Mouse (Mus musculus) CD8-positive naive resting alpha-beta T cell, adult 2 months (primary cell): ENCODE measurements around the gene Cpm.

Source experiments
- DNase-seq, 2 experiments: peaks; one replicate each; pipeline ENCODE4 v3.0.0; 2022; ENCODE audit warnings: low read depth in 2 of 2, low spot score in 2 of 2

Gene Cpm

DNA sequence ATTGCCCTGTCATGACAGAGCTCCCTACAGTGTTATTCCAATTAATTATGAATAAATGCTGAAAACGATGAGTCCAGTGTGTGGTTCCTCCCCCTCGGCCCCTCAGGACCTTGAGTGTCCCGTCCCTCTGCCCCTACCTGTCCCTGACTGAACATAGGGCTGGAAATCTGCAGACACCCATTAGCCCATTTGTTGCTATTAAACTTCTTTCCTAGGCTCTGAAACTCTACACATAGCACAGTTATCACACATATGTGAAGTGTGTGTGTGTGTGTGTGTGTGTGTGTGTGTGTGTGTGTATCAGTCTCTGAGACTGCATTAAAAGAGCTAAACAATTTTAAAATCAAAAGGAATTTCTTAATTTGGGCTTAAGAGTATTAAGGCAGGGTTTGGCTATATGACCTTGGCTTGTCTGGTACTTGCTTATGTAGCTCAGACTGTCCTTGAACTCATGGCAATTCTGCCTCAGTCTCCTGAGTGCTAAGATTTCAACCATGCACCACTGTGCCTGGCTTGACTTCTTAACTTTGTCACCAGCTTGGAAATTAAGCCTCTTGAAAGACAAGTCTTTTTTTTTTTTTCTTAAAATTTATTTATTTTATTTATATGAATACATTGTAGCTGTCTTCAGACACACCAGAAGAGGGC lies 28.5 kb downstream of the Cpm start:
- no peak for DNase-seq

DNA sequence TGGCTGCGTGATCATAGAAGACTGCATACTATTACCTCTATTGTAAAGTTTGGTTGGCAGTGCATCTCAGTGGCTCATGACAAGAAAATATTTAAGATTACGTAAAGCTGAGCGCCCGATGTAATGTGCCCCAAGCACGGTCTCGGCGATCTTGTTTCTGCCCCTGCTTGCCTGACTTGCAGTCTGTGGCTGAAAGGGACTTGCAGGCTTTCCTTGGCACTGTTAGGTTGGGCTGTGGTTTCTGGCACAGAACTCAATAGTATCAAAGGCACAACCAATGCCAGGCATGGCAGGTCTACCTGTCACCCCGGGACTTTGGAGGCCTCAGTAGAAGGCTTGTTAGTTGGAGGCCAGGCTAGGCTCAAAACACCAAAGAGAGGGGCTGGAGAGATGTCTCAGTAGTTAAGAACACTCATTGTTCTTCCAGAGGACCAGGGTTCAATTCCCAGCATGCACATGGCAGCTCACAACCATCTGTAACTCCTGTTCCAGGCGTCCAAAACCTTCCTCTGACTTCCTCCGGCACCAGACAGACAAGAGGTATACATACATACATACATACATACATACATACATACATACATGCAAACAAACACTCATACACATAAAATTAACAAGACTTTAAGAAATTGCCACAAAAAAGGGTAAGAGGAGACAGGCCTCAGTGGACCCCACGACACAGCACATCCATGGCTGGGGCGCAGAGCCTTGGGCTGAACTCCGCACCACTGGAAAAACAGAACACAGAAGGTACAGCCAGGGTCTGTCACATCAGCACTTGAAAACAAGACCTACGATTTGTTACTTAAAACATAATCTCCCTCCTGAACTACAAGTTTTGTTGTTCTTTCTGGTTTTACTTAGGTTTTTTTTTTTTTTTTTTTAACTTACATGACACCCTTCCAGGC lies 29.5 kb downstream of the Cpm start:
- no peak for DNase-seq

DNA sequence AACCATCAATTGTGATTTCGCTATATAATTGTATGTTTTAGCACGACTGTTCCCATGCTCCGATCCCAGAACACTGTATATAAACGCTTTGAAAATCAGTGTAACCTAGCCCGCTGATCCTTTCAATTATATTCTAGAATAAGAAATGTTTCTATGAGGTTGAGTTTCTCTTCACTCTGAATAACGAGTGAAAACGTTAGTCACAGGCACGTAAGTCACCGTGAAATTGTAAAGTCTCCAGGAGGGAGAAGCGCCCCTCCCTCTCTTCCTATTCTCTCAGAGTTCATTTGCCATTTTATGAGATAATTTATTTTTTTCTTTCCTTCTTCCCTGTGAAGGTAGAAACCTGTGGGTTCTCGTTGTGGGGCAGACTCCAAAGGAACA lies 30.1 kb downstream of the Cpm start:
- DNase-seq = no peak

DNA sequence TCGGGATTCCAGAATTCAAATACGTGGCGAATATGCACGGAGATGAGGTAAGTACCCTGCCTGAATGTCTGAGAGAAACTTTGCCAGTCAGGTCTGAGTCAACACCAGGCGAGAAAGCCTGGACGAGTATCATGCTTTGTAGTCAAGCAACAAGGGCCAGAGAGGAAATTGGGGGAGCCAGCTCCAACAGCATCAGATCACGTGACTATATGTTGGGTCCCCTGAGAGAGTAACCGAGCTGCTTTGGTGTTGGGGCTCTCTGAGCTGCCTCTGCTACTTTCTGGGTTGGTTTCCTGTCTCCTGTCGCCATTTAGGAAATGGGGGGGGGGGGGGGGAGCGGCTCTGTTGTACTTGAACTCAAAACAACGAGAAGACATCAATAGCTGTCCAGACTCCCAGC lies 30.5 kb downstream of the Cpm start:
- DNase-seq = peak; percentile 35 to 46

GRCm38 (mm10) chr10:117662316-117663055 lies 33.2 kb downstream of the Cpm start:
- DNase-seq = no peak

DNA sequence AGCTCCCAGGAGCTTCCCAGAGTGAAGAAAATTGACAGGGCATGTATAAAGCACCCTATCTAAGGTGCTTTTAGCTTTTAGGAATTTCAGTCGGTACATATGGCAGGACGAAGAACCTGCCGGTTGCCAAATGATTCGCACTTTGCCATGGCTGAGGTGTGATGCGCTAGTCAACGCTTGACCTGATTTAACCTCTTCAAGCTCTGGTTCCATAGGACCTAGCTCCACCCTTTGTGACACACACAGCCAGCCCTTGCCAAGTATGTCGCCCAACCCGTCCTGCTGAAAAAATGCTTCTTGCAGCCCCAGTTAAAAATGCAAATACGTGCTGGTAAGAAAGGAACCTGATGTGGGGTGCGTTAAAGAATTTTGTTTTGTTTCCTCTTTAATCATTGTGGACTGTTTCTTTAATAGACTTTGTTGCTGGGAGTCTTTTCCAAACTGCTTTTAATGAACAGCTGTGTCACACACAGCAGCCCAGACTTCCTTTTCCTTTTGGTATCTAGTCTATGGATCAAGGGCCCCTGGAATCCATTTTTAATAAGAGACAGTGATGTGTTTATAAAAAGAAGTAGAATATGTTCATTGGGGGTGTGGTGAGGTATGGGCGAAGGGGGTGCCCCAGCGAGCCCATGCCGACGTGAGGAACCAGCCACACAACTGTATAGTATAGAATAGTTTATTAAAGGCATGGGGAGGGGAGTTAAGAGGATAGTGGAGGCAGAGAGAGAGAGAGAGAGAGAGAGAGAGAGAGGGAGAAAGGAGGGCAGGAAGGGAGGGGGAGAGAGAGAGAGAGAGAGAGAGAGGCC lies 34.0 kb downstream of the Cpm start:
- no peak for DNase-seq

GRCm38 (mm10) chr10:117663865-117664200 lies 34.5 kb downstream of the Cpm start:
- DNase-seq = no peak

- no peak for DNase-seq
Observed at GRCm38 (mm10) chr10:117664208-117664925, 35.1 kb downstream of the Cpm start.

DNA sequence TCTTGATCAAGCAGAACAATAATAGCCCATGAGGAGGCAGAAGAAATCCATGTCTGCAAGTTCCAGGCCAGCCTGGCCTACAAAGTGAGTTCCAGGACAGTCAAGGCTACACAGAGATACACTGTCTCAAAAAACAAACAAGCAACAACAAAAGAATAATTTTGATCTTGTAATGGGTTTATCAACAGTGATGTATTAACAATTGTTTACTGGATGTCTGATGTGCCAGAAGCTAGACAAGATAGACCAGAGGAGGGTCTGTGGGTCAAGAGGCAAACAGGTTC lies 35.6 kb downstream of the Cpm start:
- DNase-seq = no peak

- no peak for DNase-seq
Observed at GRCm38 (mm10) chr10:117665376-117666275, 36.3 kb downstream of the Cpm start.

GRCm38 (mm10) chr10:117666361-117666760 lies 37.1 kb downstream of the Cpm start:
- DNase-seq = no peak

- no peak for DNase-seq
Observed at GRCm38 (mm10) chr10:117666947-117667630, 37.8 kb downstream of the Cpm start.

DNA sequence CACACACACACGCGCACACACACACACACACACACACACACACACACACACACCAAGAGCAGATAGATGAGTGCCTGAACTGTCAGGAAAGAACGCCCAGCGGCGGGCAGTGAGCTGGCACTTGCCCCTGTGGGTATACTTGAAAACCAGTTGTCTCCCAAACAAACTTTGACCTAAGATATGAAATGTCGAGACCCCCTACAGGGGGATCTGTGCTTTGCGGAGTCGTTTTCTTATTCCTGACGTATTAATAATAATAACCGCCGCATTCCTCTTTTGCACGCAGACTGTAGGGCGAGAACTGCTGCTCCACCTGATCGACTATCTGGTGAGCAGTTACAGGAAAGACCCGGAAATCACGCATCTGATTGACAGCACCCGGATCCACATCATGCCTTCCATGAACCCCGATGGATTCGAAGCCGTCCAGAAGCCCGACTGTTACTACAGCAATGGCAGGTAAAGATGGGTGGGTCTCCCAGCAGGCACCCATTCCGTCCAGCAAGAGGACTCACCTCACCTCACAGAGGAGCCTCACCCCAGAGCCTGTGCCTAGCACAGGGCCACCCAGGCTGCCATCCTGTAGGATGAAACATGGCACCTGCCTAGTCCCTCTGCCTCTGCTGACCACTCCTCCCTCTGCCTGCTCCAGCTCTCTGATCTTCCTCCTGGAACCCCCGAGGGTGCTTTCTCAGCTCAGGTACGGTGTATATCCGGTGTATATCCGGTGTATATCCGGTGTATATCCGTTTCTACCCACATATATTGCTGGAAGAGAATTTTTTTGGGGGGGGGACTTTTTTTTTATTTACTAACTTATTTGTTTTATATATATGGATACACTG lies 38.6 kb downstream of the Cpm start:
- DNase-seq = no peak

DNA sequence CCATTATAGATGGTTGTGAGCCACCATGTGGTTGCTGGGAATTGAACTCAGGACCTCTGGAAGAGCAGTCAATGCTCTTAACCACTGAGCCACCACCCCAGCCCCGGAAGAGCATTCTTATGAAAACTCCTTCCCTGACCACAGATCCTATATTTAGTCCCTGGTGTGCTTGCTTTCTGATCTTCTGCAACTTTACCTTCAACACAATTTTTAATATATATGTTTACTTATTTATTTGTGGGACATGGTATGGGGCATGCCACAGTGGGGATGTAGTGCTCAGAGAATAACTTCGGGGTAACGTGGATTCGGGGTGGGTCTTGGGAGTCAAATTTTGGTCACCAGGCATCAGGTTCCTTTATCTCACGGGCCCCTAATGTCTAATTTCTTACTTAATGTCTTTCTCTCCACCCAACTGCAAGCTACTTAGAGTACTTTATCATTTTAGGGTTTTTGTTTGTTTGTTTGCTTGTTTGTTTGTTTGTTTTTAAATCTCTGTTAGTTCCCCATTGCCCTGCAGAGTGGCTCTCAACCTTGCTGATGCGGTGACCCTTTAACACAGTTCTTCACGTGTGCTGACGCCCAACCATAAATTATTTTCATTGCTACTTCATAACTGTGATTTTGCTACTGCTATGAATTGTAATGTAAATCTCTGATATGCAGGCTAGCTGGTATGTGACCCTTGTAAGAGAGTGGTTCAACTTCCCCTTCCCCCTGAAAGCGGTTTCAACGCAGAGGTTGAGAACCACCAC lies 39.4 kb downstream of the Cpm start:
- DNase-seq = no peak

GRCm38 (mm10) chr10:117669449-117670090 lies 40.3 kb downstream of the Cpm start:
- DNase-seq = no peak

- no peak for DNase-seq
Observed at GRCm38 (mm10) chr10:117670092-117670491, 40.8 kb downstream of the Cpm start.

DNA sequence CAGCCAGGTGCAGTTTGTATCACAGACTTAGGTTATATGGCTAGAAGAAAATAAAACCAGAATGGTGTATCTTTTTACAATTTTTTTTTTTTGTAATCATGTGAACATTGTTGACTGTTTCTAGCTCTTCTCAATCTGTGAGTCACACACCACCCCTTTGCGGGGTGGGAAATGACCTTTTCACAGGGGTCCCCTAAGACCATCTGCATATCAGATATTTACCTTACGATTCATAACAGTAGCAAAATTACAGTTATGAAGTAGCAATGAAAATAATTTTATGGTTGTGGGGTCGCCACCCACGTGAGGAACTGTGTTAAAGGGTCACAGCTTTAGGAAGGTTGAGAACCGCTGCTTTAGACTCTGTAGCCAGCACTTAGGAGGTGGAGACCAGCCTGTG lies 41.5 kb downstream of the Cpm start:
- DNase-seq = no peak
